In genomic region chr3:88620146-88620991, GRCm38 (mm10) we compare ENCODE assay signal across 8 mouse cellular contexts. TPM values are rescaled to one million over a fixed set of nuclear protein-coding genes. Genes with fewer than 3 reads are reported as not detected.
DNase-seq lines count a peak whose midpoint lies in the region; ATAC-seq and TF ChIP-seq lines count a peak whose summit lies in the region.

No protein-coding gene starts in this region.

- H3K27me3 ChIP-seq in lung, embryonic 14.5 days (ENCODE audit: insufficient read depth, low read length) = no peaks in the 10 kb centered on the region
- H3K27me3 ChIP-seq in embryonic facial prominence, embryonic 10.5 days (replicated peaks; ENCODE audit: low read depth, poor library complexity, severe bottlenecking) = peaks cover 32% of the 10 kb centered on the region
- H3K27me3 ChIP-seq in intestine, embryonic 16.5 days (replicated peaks; ENCODE audit: control insufficient read depth, insufficient read depth, low read length) = no peaks in the 10 kb centered on the region
- H3K27me3 ChIP-seq in neural tube, embryonic 15.5 days (replicated peaks) = no peaks in the 10 kb centered on the region

- WGBS in lung, embryonic 14.5 days = 15% methylated on average over 15 of the region's 15 CpGs
- 12% methylated on average over 15 of the region's 15 CpGs for WGBS in embryonic facial prominence, embryonic 10.5 days
- WGBS in intestine, embryonic 16.5 days = 17% methylated on average over 15 of the region's 15 CpGs
- WGBS in neural tube, embryonic 15.5 days = 13% methylated on average over 15 of the region's 15 CpGs

- ATAC-seq in lung, embryonic 14.5 days (ENCODE audit: insufficient read depth) = peak; percentile 4; the same call in 1 of the 2 replicates
- no peak for ATAC-seq in intestine, embryonic 16.5 days
- ATAC-seq in neural tube, embryonic 15.5 days (ENCODE audit: low FRiP score) = no peak

- peak overlapping the region; percentile 99 for H3K27ac ChIP-seq in lung, embryonic 14.5 days (ENCODE audit: low read depth)
- peak overlapping the region; percentile 99 for H3K27ac ChIP-seq in embryonic facial prominence, embryonic 10.5 days (replicated peaks)
- H3K27ac ChIP-seq in intestine, embryonic 16.5 days (ENCODE audit: low read length) = peak overlapping the region; percentile 89
- peak overlapping the region; percentile 96 for H3K27ac ChIP-seq in neural tube, embryonic 15.5 days (replicated peaks)

- no peaks in the 10 kb centered on the region for H3K9me3 ChIP-seq in lung, embryonic 14.5 days (ENCODE audit: low read depth, low read length)
- no peaks in the 10 kb centered on the region for H3K9me3 ChIP-seq in embryonic facial prominence, embryonic 10.5 days
- H3K9me3 ChIP-seq in intestine, embryonic 16.5 days (ENCODE audit: control insufficient read depth, low read length) = no peaks in the 10 kb centered on the region
- no peaks in the 10 kb centered on the region for H3K9me3 ChIP-seq in neural tube, embryonic 15.5 days (replicated peaks)

- H3K4me2 ChIP-seq in lung, embryonic 14.5 days = peak overlapping the region; percentile 86
- H3K4me2 ChIP-seq in intestine, embryonic 16.5 days (ENCODE audit: low read depth, low read length) = peak overlapping the region; percentile 85
- peak overlapping the region; percentile 87 for H3K4me2 ChIP-seq in neural tube, embryonic 15.5 days

- peaks cover 12% of the 10 kb centered on the region for H3K36me3 ChIP-seq in lung, embryonic 14.5 days (ENCODE audit: insufficient read depth)
- H3K36me3 ChIP-seq in embryonic facial prominence, embryonic 10.5 days (replicated peaks) = peaks cover 15% of the 10 kb centered on the region
- no peaks in the 10 kb centered on the region for H3K36me3 ChIP-seq in intestine, embryonic 16.5 days (ENCODE audit: control insufficient read depth, insufficient read depth, low read length)
- H3K36me3 ChIP-seq in neural tube, embryonic 15.5 days = no peaks in the 10 kb centered on the region

- H3K4me3 ChIP-seq in lung, embryonic 14.5 days (ENCODE audit: low read depth, low read length) = peak overlapping the region; percentile 91
- H3K4me3 ChIP-seq in embryonic facial prominence, embryonic 10.5 days = peak overlapping the region; percentile 97
- peak overlapping the region; percentile 87 for H3K4me3 ChIP-seq in intestine, embryonic 16.5 days (ENCODE audit: low read length)
- H3K4me3 ChIP-seq in neural tube, embryonic 15.5 days (replicated peaks) = peak overlapping the region; percentile 86

- DNase-seq in lung, embryonic 14.5 days = no peak
- no peak for DNase-seq in lung, postnatal 36 days
- DNase-seq in embryonic facial prominence, embryonic 10.5 days (ENCODE audit: low spot score) = no peak
- no peak for DNase-seq in frontal cortex, postnatal 36 days (ENCODE audit: low spot score in 2 of 2)
- DNase-seq in cerebellum, adult 18-20 months = no peak
- DNase-seq in frontal cortex, adult 2 months (ENCODE audit: extremely low spot score in 1 of 2, low spot score in 1 of 2) = no peak

- H3K9ac ChIP-seq in lung, embryonic 14.5 days = peak overlapping the region; percentile 98
- H3K9ac ChIP-seq in intestine, embryonic 16.5 days (ENCODE audit: low read depth, low read length) = peak overlapping the region; percentile 95
- peak overlapping the region; percentile 95 for H3K9ac ChIP-seq in neural tube, embryonic 15.5 days (replicated peaks)

- TF ChIP-seq CTCF in lung, embryonic 14.5 days (IDR thresholded peaks at IDR 0.05; ENCODE audit: low read depth) = no peak

- peaks cover 35% of the 10 kb centered on the region for H3K4me1 ChIP-seq in lung, embryonic 14.5 days (ENCODE audit: insufficient read depth)
- peaks cover 75% of the 10 kb centered on the region for H3K4me1 ChIP-seq in embryonic facial prominence, embryonic 10.5 days
- H3K4me1 ChIP-seq in intestine, embryonic 16.5 days (ENCODE audit: control insufficient read depth, insufficient read depth, low read length) = peaks cover 30% of the 10 kb centered on the region
- H3K4me1 ChIP-seq in neural tube, embryonic 15.5 days = peaks cover 44% of the 10 kb centered on the region

RNA-seq across cellular contexts. Expression of gene Arhgef2, which starts 14.6 kb away (rescaled TPM):
- 115 and 127 TPM in 2 replicates for polyA plus RNA-seq in lung, embryonic 14.5 days (2014; fragmentation: Nextera tagmentation; extraction: Ambion mirVana)
- polyA plus RNA-seq in embryonic facial prominence, embryonic 10.5 days (2016; fragmentation: Nextera tagmentation; extraction: Ambion mirVana) = 110 and 116 TPM in 2 replicates
- 41.5 and 43.7 TPM in 2 replicates for polyA plus RNA-seq in intestine, embryonic 16.5 days (2015; fragmentation: Nextera tagmentation; extraction: Ambion mirVana)
- 97.4 and 104 TPM in 2 replicates for polyA plus RNA-seq in neural tube, embryonic 15.5 days (2015; fragmentation: Nextera tagmentation; extraction: Ambion mirVana)
- polyA plus RNA-seq in frontal cortex, adult 2 months (2012; rRNA removed) = 185 and 212 TPM in 2 replicates

RNA-seq across cellular contexts. Expression of gene Rxfp4, which starts 32.6 kb away (rescaled TPM):
- not detected in 2 replicates for polyA plus RNA-seq in lung, embryonic 14.5 days (2014; fragmentation: Nextera tagmentation; extraction: Ambion mirVana)
- polyA plus RNA-seq in embryonic facial prominence, embryonic 10.5 days (2016; fragmentation: Nextera tagmentation; extraction: Ambion mirVana) = not detected in 2 replicates
- not detected in 2 replicates for polyA plus RNA-seq in intestine, embryonic 16.5 days (2015; fragmentation: Nextera tagmentation; extraction: Ambion mirVana)
- not detected in 2 replicates for polyA plus RNA-seq in neural tube, embryonic 15.5 days (2015; fragmentation: Nextera tagmentation; extraction: Ambion mirVana)
- not detected in 2 replicates for polyA plus RNA-seq in frontal cortex, adult 2 months (2012; rRNA removed)

RNA-seq across cellular contexts. Expression of gene Ssr2, which starts 44.7 kb away (rescaled TPM):
- 278 and 285 TPM in 2 replicates for polyA plus RNA-seq in lung, embryonic 14.5 days (2014; fragmentation: Nextera tagmentation; extraction: Ambion mirVana)
- polyA plus RNA-seq in embryonic facial prominence, embryonic 10.5 days (2016; fragmentation: Nextera tagmentation; extraction: Ambion mirVana) = 229 and 231 TPM in 2 replicates
- 371 and 377 TPM in 2 replicates for polyA plus RNA-seq in intestine, embryonic 16.5 days (2015; fragmentation: Nextera tagmentation; extraction: Ambion mirVana)
- polyA plus RNA-seq in neural tube, embryonic 15.5 days (2015; fragmentation: Nextera tagmentation; extraction: Ambion mirVana) = 157 and 175 TPM in 2 replicates
- polyA plus RNA-seq in frontal cortex, adult 2 months (2012; rRNA removed) = 111 and 131 TPM in 2 replicates
